Mouse (Mus musculus): ENCODE data around the gene Rabgap1l. TPM values are rescaled to one million over a fixed set of nuclear protein-coding genes. Genes with fewer than 3 reads are reported as not detected.
A peak's percentile ranks its signal among the peaks of the same experiment; 100 is the strongest.

Rabgap1l gene
- polyA plus RNA-seq, 1 experiment from 2014 or later: 27.0 TPM

DNA sequence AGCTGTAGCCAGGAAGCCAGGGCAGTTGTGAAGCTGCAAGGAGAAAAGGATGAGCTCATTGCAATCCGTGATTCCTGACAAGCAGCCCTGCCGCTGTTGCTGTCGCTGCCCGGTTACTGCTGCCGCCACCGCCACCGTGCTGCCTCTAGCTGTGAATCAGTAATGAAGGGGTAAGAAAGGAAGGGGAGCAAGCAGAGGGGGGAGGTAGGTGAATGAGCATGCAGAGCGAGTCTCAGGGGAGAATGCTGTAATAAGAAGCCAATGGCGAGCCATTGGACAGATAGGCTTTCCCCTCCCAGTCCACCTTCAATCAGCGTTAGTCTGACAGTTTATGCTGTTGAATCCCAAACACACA, 441.2 kb downstream of the Rabgap1l start:
- WGBS: under 1% methylated on average over 10 of the region's 10 CpGs
- no peaks in the 10 kb centered on the region for H3K9me3 ChIP-seq (replicated peaks; ENCODE audit: control insufficient read depth, low read length)
- peaks cover 8% of the 10 kb centered on the region; the same call in 1 of the 2 replicates for H3K4me1 ChIP-seq (ENCODE audit: control insufficient read depth, insufficient read depth, low read length)
- no peak overlapping the region for H3K27ac ChIP-seq (ENCODE audit: low read length)
- no peaks in the 10 kb centered on the region for H3K27me3 ChIP-seq (ENCODE audit: control insufficient read depth, insufficient read depth, low read length)
- peak overlapping the region; percentile 44 for H3K4me3 ChIP-seq (replicated peaks; ENCODE audit: low read length)
- peak overlapping the region; percentile 70 for H3K9ac ChIP-seq (ENCODE audit: low read length)
- H3K36me3 ChIP-seq (ENCODE audit: control insufficient read depth, insufficient read depth, low read length): no peaks in the 10 kb centered on the region
- H3K4me2 ChIP-seq (ENCODE audit: low read depth, low read length): peak overlapping the region; percentile 74
- ATAC-seq (ENCODE audit: insufficient read depth, low FRiP score): peak; percentile 44; the same call in 1 of the 2 replicates

DNA sequence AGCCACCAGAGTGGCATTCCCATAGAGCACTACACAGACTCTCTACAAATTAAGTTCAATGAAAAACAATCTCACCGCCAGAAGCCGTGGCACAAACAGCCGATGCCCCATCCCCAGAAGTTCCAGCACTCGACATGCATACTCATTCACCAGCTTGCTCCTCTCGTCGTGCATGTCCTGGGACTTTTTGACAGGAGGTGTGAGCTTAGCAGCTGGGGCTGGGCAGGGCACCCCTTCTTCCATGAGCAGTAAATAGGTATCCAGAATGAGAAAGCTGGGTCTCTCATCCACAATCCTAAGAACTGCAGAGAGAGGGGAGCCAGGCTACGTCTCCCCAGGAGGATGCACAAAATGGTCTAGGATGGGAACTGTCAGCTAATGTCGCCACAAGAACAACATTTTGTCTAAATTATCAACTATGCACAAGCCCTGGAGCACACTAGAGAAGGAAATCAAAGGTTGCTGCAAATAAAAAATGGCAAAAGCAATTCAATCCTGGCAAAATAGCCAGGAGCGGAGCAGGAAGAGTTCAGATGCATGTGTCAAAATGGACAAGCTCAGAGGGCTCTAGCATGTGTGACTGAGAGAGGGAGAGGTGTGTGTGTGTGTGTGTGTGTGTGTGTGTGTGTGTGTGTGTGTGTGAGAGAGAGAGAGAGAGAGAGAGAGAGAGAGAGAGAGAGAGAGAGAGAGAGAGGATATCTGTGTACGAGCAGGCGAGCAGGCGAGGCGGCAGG, 441.7 kb downstream of the Rabgap1l start:
- no peak for ATAC-seq (ENCODE audit: insufficient read depth, low FRiP score)
- Histone ChIP-seq H3K27ac (ENCODE audit: low read length) (no peak overlapping the region), H3K4me1 (ENCODE audit: control insufficient read depth, insufficient read depth, low read length) (peaks cover 8% of the 10 kb centered on the region; the same call in 1 of the 2 replicates), H3K9me3 (replicated peaks; ENCODE audit: control insufficient read depth, low read length) (no peaks in the 10 kb centered on the region), H3K9ac (ENCODE audit: low read length) (peak overlapping the region; percentile 70), H3K4me2 (ENCODE audit: low read depth, low read length) (peak overlapping the region; percentile 74), H3K36me3 (ENCODE audit: control insufficient read depth, insufficient read depth, low read length) (no peaks in the 10 kb centered on the region), H3K4me3 (replicated peaks; ENCODE audit: low read length) (peak overlapping the region; percentile 44), H3K27me3 (ENCODE audit: control insufficient read depth, insufficient read depth, low read length) (no peaks in the 10 kb centered on the region)
- WGBS: 27% methylated on average over 13 of the region's 13 CpGs

DNA sequence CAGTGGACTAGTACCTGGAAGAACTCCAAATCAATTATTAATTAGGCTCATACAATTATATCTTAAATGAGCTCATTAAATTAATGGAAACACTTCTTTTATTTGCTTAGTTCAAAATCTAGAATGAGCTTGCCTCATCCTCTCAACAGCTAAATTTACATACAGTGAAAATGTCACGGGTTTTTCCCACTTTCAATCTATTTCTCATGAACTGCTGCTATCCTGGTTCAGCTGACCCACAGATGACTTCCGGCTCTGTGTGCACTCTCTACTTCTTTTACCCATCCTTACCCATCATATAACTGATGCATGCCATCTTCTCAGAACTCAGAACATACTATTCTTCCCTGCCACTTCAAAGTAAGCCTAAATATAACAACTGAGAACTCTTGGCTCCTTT, 452.4 kb downstream of the Rabgap1l start:
- no peak overlapping the region for H3K4me3 ChIP-seq (replicated peaks; ENCODE audit: low read length)
- H3K9ac ChIP-seq (ENCODE audit: low read length): no peak overlapping the region
- no peak overlapping the region for H3K4me2 ChIP-seq (ENCODE audit: low read depth, low read length)
- H3K27ac ChIP-seq (ENCODE audit: low read length): no peak overlapping the region
- no peak for ATAC-seq (ENCODE audit: insufficient read depth, low FRiP score)
- H3K27me3 ChIP-seq (ENCODE audit: control insufficient read depth, insufficient read depth, low read length): no peaks in the 10 kb centered on the region
- H3K9me3 ChIP-seq (replicated peaks; ENCODE audit: control insufficient read depth, low read length): no peaks in the 10 kb centered on the region
- H3K4me1 ChIP-seq (ENCODE audit: control insufficient read depth, insufficient read depth, low read length): no peaks in the 10 kb centered on the region
- WGBS: 81% methylated on average over 2 of the region's 2 CpGs
- no peaks in the 10 kb centered on the region for H3K36me3 ChIP-seq (ENCODE audit: control insufficient read depth, insufficient read depth, low read length)

DNA sequence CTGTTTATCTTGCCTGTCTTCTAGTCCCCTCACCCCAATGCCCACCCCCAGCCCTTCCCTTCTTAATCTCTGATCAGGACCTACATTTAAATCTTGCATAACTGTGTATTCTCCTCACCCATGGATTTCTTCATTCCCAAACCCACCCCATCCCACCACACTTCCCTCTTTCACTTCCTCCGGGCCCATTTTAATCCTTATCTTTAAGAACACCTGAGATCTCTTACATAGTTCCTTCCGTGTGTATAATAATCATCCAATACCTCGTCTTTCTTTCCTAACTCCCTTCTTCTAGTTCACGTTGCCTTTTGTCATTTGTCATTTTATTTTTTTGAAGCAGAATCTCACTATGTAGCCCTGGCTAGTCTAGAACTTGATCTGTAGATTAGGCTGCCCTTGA, 453.6 kb downstream of the Rabgap1l start:
- no peaks in the 10 kb centered on the region for H3K4me1 ChIP-seq (ENCODE audit: control insufficient read depth, insufficient read depth, low read length)
- WGBS: 64% methylated on average over 4 of the region's 4 CpGs
- ATAC-seq (ENCODE audit: insufficient read depth, low FRiP score): no peak
- no peak overlapping the region for H3K9ac ChIP-seq (ENCODE audit: low read length)
- no peak overlapping the region for H3K4me3 ChIP-seq (replicated peaks; ENCODE audit: low read length)
- H3K9me3 ChIP-seq (replicated peaks; ENCODE audit: control insufficient read depth, low read length): no peaks in the 10 kb centered on the region
- H3K27ac ChIP-seq (ENCODE audit: low read length): no peak overlapping the region
- no peak overlapping the region for H3K4me2 ChIP-seq (ENCODE audit: low read depth, low read length)
- no peaks in the 10 kb centered on the region for H3K27me3 ChIP-seq (ENCODE audit: control insufficient read depth, insufficient read depth, low read length)
- H3K36me3 ChIP-seq (ENCODE audit: control insufficient read depth, insufficient read depth, low read length): no peaks in the 10 kb centered on the region

DNA sequence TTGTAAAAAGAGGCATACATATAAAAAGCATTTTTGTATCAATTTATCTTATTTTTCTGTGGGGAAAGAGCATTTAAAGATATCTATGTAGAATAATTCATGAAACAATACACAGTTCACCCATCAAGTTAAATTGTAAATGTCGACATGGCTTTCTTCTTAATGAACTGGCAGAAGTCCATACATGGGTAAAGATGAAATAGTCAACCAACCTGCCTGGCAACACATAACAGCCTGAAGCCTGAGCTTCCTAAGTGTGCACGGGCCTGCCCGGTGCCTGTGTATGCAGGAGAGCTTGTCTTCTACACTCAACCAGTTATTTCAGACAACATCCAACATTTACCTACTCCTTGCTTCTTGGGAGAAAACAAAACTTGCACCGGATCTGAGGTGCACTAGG, 458.2 kb downstream of the Rabgap1l start:
- H3K4me2 ChIP-seq (ENCODE audit: low read depth, low read length): no peak overlapping the region
- H3K27me3 ChIP-seq (ENCODE audit: control insufficient read depth, insufficient read depth, low read length): no peaks in the 10 kb centered on the region
- H3K9ac ChIP-seq (ENCODE audit: low read length): no peak overlapping the region
- H3K36me3 ChIP-seq (ENCODE audit: control insufficient read depth, insufficient read depth, low read length): no peaks in the 10 kb centered on the region
- no peaks in the 10 kb centered on the region for H3K9me3 ChIP-seq (replicated peaks; ENCODE audit: control insufficient read depth, low read length)
- ATAC-seq (ENCODE audit: insufficient read depth, low FRiP score): no peak
- no peak overlapping the region for H3K4me3 ChIP-seq (replicated peaks; ENCODE audit: low read length)
- H3K4me1 ChIP-seq (ENCODE audit: control insufficient read depth, insufficient read depth, low read length): no peaks in the 10 kb centered on the region
- no peak overlapping the region for H3K27ac ChIP-seq (ENCODE audit: low read length)
- WGBS: 73% methylated on average over 4 of the region's 4 CpGs

DNA sequence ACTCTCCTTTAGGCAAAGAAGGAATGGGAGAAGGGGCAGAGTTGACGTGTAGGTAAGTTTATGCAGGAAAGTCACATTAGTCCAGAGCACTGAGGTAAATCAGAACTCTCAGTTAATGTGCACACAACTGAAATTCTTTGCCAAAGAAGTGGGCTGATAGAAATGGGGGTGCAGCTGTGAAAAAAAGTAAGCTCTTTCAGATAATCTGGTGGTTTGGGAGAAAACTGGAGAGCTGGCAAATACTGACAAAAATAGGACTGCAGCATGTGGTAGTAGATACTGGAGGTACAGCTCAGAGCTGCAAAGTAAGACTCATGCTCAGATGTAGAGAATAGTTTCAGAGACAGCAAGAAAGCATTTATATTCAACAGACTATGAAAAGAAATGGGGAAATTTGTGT, 462.2 kb downstream of the Rabgap1l start:
- Histone ChIP-seq H3K4me1 (ENCODE audit: control insufficient read depth, insufficient read depth, low read length) (no peaks in the 10 kb centered on the region), H3K9me3 (replicated peaks; ENCODE audit: control insufficient read depth, low read length) (no peaks in the 10 kb centered on the region), H3K27ac (ENCODE audit: low read length) (no peak overlapping the region), H3K36me3 (ENCODE audit: control insufficient read depth, insufficient read depth, low read length) (no peaks in the 10 kb centered on the region), H3K4me3 (replicated peaks; ENCODE audit: low read length) (no peak overlapping the region), H3K4me2 (ENCODE audit: low read depth, low read length) (no peak overlapping the region), H3K27me3 (ENCODE audit: control insufficient read depth, insufficient read depth, low read length) (no peaks in the 10 kb centered on the region), H3K9ac (ENCODE audit: low read length) (no peak overlapping the region)
- no peak for ATAC-seq (ENCODE audit: insufficient read depth, low FRiP score)
- 52% methylated on average over 1 of the region's 1 CpGs for WGBS

DNA sequence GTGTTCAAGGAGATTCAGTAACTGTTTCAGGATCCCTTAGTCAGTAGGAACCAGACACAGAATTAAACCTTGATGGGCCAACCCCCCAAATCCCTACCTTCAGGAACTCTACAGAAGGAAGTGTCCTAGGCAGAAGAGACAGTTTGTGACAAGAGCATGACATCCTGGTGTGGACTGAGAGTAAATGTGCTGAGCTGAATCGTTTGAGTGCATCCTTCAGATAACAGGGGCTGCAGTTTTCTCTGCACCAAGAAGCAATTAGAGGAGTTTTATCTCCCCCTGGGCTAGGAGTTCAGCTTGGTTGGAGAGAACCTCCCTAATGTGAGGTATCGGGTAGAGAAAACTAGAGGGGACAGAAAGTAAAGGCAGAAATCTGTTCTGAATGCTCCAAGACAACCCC, 462.8 kb downstream of the Rabgap1l start:
- no peak overlapping the region for H3K27ac ChIP-seq (ENCODE audit: low read length)
- H3K4me1 ChIP-seq (ENCODE audit: control insufficient read depth, insufficient read depth, low read length): no peaks in the 10 kb centered on the region

DNA sequence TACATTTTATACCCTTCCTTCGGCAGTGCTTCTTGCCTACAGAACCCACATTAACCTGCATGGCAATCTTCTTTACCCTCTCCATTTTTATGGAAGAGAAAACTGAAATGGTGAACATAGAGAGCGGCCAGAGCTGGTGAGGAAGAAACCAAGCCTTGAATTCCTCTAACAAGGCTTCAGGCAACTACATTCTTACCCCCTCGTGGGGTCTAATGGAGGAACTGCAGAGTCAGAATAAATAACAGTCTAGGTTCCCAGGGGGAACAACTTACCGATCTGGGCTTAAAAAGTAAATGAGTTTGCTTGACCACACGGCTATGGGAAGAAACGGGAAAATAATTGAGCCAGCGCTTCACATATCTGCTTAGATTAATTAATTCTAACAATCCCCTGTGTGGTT, 463.2 kb downstream of the Rabgap1l start:
- 68% methylated on average over 7 of the region's 7 CpGs for WGBS
- Histone ChIP-seq H3K36me3 (ENCODE audit: control insufficient read depth, insufficient read depth, low read length) (no peaks in the 10 kb centered on the region), H3K4me1 (ENCODE audit: control insufficient read depth, insufficient read depth, low read length) (no peaks in the 10 kb centered on the region), H3K4me3 (replicated peaks; ENCODE audit: low read length) (no peak overlapping the region), H3K27ac (ENCODE audit: low read length) (no peak overlapping the region), H3K27me3 (ENCODE audit: control insufficient read depth, insufficient read depth, low read length) (no peaks in the 10 kb centered on the region), H3K9ac (ENCODE audit: low read length) (no peak overlapping the region), H3K9me3 (replicated peaks; ENCODE audit: control insufficient read depth, low read length) (no peaks in the 10 kb centered on the region), H3K4me2 (ENCODE audit: low read depth, low read length) (no peak overlapping the region)
- ATAC-seq (ENCODE audit: insufficient read depth, low FRiP score): no peak

More for the DNA sequence above, 462.8 kb downstream of the Rabgap1l start:
- Histone ChIP-seq H3K4me3 (replicated peaks; ENCODE audit: low read length) (no peak overlapping the region), H3K9ac (ENCODE audit: low read length) (no peak overlapping the region), H3K36me3 (ENCODE audit: control insufficient read depth, insufficient read depth, low read length) (no peaks in the 10 kb centered on the region), H3K4me2 (ENCODE audit: low read depth, low read length) (no peak overlapping the region), H3K27me3 (ENCODE audit: control insufficient read depth, insufficient read depth, low read length) (no peaks in the 10 kb centered on the region), H3K9me3 (replicated peaks; ENCODE audit: control insufficient read depth, low read length) (no peaks in the 10 kb centered on the region)
- no peak for ATAC-seq (ENCODE audit: insufficient read depth, low FRiP score)
- WGBS: 60% methylated on average over 2 of the region's 2 CpGs

DNA sequence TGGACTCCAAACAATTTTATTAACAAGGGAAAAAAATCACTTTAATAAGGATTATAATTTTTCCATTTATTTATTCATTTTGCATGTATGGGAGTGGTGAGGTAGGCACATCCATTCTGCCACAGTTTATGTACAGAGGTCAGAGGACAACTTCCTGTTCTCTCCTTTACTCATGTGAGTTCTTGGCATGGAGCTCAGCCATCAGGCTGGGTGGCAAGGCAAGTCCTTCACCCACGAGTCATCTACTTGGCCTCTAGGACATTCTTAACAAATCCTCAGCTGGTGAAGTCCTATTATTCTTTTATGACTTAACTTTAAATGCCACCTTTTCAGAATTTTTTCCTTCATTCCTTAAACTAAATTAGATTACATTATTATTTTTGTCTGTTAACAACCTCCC, 465.5 kb downstream of the Rabgap1l start:
- H3K27me3 ChIP-seq (ENCODE audit: control insufficient read depth, insufficient read depth, low read length): no peaks in the 10 kb centered on the region
- no peak overlapping the region for H3K4me3 ChIP-seq (replicated peaks; ENCODE audit: low read length)
- no peak overlapping the region for H3K4me2 ChIP-seq (ENCODE audit: low read depth, low read length)
- H3K36me3 ChIP-seq (ENCODE audit: control insufficient read depth, insufficient read depth, low read length): no peaks in the 10 kb centered on the region
- no peaks in the 10 kb centered on the region for H3K4me1 ChIP-seq (ENCODE audit: control insufficient read depth, insufficient read depth, low read length)
- H3K9ac ChIP-seq (ENCODE audit: low read length): no peak overlapping the region
- no peaks in the 10 kb centered on the region for H3K9me3 ChIP-seq (replicated peaks; ENCODE audit: control insufficient read depth, low read length)
- no peak for ATAC-seq (ENCODE audit: insufficient read depth, low FRiP score)
- no peak overlapping the region for H3K27ac ChIP-seq (ENCODE audit: low read length)
- 67% methylated on average over 1 of the region's 1 CpGs for WGBS

Measured in stomach, embryonic 16.5 days (tissue).